Mouse (Mus musculus): Measurements from ENCODE around the gene Npas2. TPM values are rescaled to one million over a fixed set of nuclear protein-coding genes. Genes with fewer than 3 reads are reported as not detected.
A peak's percentile ranks its signal among the peaks of the same experiment; 100 is the strongest.

Gene Npas2
- polyA plus RNA-seq, 1 experiment: 4.5 TPM

DNA sequence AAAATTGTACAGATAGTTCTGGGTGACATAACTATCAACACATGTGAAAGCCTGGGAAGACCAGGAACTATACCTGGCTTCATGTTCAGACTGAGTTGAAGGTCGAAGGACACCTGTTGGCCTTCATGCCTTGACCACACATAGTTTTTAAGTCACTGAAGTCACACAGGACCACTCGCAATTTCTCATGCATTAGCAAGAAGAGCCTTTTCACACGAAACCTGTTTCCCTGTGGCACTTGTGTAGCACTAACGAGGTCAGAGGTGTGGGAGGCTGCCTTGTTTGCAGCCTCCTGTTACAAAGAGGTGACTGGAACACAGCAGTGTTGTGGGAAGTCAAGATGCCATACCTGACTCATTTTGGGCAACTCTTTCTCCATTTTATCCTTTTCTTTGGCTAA, 179.8 kb downstream of the Npas2 start:
- Histone ChIP-seq H3K27ac (ENCODE audit: insufficient read depth, low read depth, low read length) (no peak overlapping the region), H3K36me3 (ENCODE audit: control insufficient read depth, insufficient read depth, low read length) (peaks cover 9% of the 10 kb centered on the region), H3K4me1 (ENCODE audit: control insufficient read depth, insufficient read depth, low read length) (peaks cover 7% of the 10 kb centered on the region; the same call in 1 of the 2 replicates), H3K27me3 (replicated peaks; ENCODE audit: control insufficient read depth, insufficient read depth, low read length) (no peaks in the 10 kb centered on the region), H3K4me3 (ENCODE audit: insufficient read depth, low read depth, low read length) (no peak overlapping the region)
- WGBS: 77% methylated on average over 4 of the region's 4 CpGs
- no peak for TF ChIP-seq CTCF (conservative IDR thresholded peaks at IDR 0.05; ENCODE audit: insufficient read depth, insufficient read length, low read depth, low read length)
- TF ChIP-seq POLR2A (IDR thresholded peaks at IDR 0.05; ENCODE audit: low read depth, low read length): no peak
- DNase-seq: no peak

DNA sequence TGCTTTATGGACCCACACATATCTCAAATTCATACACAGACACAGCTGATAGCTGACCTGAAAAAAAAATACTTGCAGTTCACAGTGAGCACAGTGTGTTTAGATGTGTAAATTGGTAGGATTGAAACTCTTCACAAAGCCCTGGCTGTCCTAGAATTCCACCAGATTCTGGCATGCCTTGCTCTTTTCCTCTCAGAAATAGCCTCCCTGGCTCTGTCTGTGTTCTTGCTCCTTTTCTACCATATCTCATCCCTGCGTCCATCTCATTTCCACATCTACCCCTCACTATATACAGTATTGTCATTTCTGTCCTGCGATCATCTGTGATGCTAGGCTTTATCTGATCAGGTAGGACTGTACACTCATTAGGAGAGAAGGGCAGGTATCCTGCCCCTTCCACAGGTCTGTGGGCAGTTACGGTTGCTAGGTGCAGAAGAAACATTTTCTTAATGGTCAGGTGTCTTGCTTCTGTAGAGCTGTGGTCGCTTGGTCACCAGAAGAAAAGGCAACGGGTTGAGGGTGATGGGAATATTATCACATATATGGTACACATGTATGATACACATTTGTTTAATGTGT, 180.8 kb downstream of the Npas2 start:
- DNase-seq: no peak
- Histone ChIP-seq H3K27me3 (replicated peaks; ENCODE audit: control insufficient read depth, insufficient read depth, low read length) (no peaks in the 10 kb centered on the region), H3K27ac (ENCODE audit: insufficient read depth, low read depth, low read length) (no peak overlapping the region), H3K4me1 (ENCODE audit: control insufficient read depth, insufficient read depth, low read length) (peaks cover 4% of the 10 kb centered on the region; the same call in 1 of the 2 replicates), H3K36me3 (ENCODE audit: control insufficient read depth, insufficient read depth, low read length) (peaks cover 9% of the 10 kb centered on the region), H3K4me3 (ENCODE audit: insufficient read depth, low read depth, low read length) (no peak overlapping the region)
- 92% methylated on average over 5 of the region's 5 CpGs for WGBS
- no peak for TF ChIP-seq CTCF (conservative IDR thresholded peaks at IDR 0.05; ENCODE audit: insufficient read depth, insufficient read length, low read depth, low read length)
- TF ChIP-seq POLR2A (IDR thresholded peaks at IDR 0.05; ENCODE audit: low read depth, low read length): no peak

DNA sequence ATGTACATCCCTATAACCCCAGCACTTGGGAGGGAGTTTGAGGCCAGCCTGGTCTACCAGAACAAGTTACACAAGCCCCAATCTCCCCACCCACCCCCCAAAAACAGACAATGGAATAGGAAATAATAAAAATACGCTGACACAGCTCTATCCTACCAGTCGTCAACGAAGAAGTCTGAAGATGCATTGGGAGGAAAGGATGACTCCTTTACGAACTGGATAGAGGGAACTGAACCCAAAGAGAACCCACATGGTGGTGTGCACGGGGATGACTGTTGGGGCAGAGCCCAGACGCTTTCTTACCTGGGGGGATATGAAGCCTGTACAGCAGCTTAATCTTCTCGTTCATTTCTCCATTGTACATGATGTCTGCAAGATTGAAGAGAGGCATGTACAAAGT, 182.6 kb downstream of the Npas2 start:
- 82% methylated on average over 7 of the region's 7 CpGs for WGBS
- Histone ChIP-seq H3K36me3 (ENCODE audit: control insufficient read depth, insufficient read depth, low read length) (peaks cover 6% of the 10 kb centered on the region; the same call in 1 of the 2 replicates), H3K27me3 (replicated peaks; ENCODE audit: control insufficient read depth, insufficient read depth, low read length) (no peaks in the 10 kb centered on the region), H3K4me3 (ENCODE audit: insufficient read depth, low read depth, low read length) (no peak overlapping the region), H3K4me1 (ENCODE audit: control insufficient read depth, insufficient read depth, low read length) (peaks cover 5% of the 10 kb centered on the region; the same call in 1 of the 2 replicates), H3K27ac (ENCODE audit: insufficient read depth, low read depth, low read length) (no peak overlapping the region)
- no peak for TF ChIP-seq CTCF (conservative IDR thresholded peaks at IDR 0.05; ENCODE audit: insufficient read depth, insufficient read length, low read depth, low read length)
- TF ChIP-seq POLR2A (IDR thresholded peaks at IDR 0.05; ENCODE audit: low read depth, low read length): no peak
- DNase-seq: no peak

DNA sequence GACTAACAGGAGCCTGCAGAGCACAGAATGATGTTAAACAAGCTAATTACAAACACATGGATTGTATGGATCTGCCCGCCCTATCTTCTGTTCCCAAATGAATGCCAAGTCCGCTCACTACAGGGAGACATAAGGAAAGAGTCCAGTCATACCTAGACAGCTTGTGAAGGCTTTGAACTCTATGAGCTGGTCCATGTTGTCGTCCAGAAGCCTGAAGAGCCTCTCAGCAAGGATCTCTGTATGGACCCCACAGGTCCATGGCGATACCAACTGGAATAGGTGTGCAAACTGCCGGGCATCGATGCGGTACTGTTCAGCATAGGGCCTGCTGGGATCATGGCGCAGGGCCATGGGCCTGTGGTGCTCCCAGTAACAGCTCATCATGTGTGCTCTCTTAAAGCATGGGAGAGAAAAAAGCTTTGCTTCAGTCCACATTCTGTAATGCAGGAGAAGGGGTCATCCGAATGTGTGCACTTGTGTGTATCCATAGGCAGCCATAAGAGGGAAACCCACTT, 183.3 kb downstream of the Npas2 start:
- TF ChIP-seq POLR2A (IDR thresholded peaks at IDR 0.05; ENCODE audit: low read depth, low read length): no peak
- no peak for TF ChIP-seq CTCF (conservative IDR thresholded peaks at IDR 0.05; ENCODE audit: insufficient read depth, insufficient read length, low read depth, low read length)
- no peak for DNase-seq
- no peaks in the 10 kb centered on the region for H3K27me3 ChIP-seq (replicated peaks; ENCODE audit: control insufficient read depth, insufficient read depth, low read length)
- no peak overlapping the region for H3K4me3 ChIP-seq (ENCODE audit: insufficient read depth, low read depth, low read length)
- H3K36me3 ChIP-seq (ENCODE audit: control insufficient read depth, insufficient read depth, low read length): peaks cover 4% of the 10 kb centered on the region; the same call in 1 of the 2 replicates
- WGBS: 98% methylated on average over 9 of the region's 9 CpGs
- no peak overlapping the region for H3K27ac ChIP-seq (ENCODE audit: insufficient read depth, low read depth, low read length)
- peaks cover 5% of the 10 kb centered on the region; the same call in 1 of the 2 replicates for H3K4me1 ChIP-seq (ENCODE audit: control insufficient read depth, insufficient read depth, low read length)

DNA sequence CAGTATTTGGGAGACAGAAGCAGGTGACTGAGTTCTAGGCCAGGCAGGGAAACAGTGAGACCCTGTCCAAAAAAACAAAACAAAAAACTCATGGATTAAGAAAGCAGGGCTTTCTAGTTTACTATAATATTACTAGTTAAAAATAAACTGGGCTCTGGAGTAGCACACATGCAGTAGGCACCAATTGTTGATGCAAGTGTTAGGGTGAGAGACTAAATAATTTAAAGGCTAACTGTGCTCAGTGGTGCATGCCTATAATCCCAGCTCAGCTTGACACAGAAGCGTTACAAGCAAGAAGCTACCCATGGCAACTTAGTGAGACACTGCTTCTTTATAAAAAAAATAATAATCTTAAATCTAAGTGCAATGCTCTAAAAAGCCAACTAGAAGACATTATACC, 185.0 kb downstream of the Npas2 start:
- 0 out of 2 replicates have a peak, but pooled peaks cover 2% of the 10 kb centered on the region for H3K36me3 ChIP-seq (ENCODE audit: control insufficient read depth, insufficient read depth, low read length)
- peak; percentile 30 for DNase-seq
- H3K4me1 ChIP-seq (ENCODE audit: control insufficient read depth, insufficient read depth, low read length): peaks cover 5% of the 10 kb centered on the region; the same call in 1 of the 2 replicates
- no peak overlapping the region for H3K27ac ChIP-seq (ENCODE audit: insufficient read depth, low read depth, low read length)
- 30% methylated on average over 1 of the region's 1 CpGs for WGBS
- TF ChIP-seq POLR2A (IDR thresholded peaks at IDR 0.05; ENCODE audit: low read depth, low read length) (no peak), CTCF (conservative IDR thresholded peaks at IDR 0.05; ENCODE audit: insufficient read depth, insufficient read length, low read depth, low read length) (no peak)
- no peak overlapping the region for H3K4me3 ChIP-seq (ENCODE audit: insufficient read depth, low read depth, low read length)
- no peaks in the 10 kb centered on the region for H3K27me3 ChIP-seq (replicated peaks; ENCODE audit: control insufficient read depth, insufficient read depth, low read length)

DNA sequence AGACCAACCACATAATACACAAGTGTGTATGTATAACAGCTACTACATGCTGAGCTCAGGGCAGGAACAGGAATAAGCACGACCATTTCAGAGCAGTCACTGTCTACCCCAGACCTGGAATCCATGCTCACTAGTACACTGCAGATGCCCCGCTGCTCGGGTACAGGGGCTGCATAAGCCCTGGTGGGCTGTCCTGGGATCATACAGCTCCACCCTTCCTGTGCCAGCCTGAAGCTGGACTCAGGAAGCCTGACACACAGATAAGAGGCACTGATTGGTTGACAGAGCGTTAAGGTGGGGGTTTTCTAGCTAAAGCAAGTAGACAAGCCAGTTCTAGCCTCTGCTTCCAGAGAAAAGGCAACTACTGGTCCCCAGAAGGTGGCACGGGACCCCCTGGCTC, 185.5 kb downstream of the Npas2 start:
- WGBS: 43% methylated on average over 5 of the region's 5 CpGs
- no peak for TF ChIP-seq CTCF (conservative IDR thresholded peaks at IDR 0.05; ENCODE audit: insufficient read depth, insufficient read length, low read depth, low read length)
- TF ChIP-seq POLR2A (IDR thresholded peaks at IDR 0.05; ENCODE audit: low read depth, low read length): no peak
- 0 out of 2 replicates have a peak, but pooled peaks cover 2% of the 10 kb centered on the region for H3K36me3 ChIP-seq (ENCODE audit: control insufficient read depth, insufficient read depth, low read length)
- no peaks in the 10 kb centered on the region for H3K27me3 ChIP-seq (replicated peaks; ENCODE audit: control insufficient read depth, insufficient read depth, low read length)
- H3K4me3 ChIP-seq (ENCODE audit: insufficient read depth, low read depth, low read length): no peak overlapping the region
- H3K4me1 ChIP-seq (ENCODE audit: control insufficient read depth, insufficient read depth, low read length): peaks cover 5% of the 10 kb centered on the region; the same call in 1 of the 2 replicates
- no peak for DNase-seq
- H3K27ac ChIP-seq (ENCODE audit: insufficient read depth, low read depth, low read length): no peak overlapping the region

DNA sequence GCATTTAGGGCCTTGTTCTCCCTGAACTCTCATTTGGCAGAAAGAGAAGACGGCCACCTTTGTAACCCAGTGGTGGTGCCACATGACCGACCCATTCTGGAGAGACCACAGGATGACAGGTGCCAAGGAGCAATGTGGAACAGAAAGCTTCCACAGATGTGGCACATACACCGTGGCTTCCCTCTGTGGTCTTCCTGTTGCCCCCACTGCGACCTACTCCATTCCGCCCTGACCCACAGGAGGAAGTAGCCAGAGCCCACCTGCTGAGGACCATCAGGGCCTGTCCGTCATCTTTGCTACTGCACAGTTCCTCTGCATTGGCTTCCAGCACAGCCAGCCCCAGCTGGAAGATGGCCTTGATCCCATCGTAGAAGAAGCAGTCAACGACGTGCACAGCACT, 187.5 kb downstream of the Npas2 start:
- H3K4me3 ChIP-seq (ENCODE audit: insufficient read depth, low read depth, low read length): no peak overlapping the region
- no peaks in the 10 kb centered on the region for H3K27me3 ChIP-seq (replicated peaks; ENCODE audit: control insufficient read depth, insufficient read depth, low read length)
- peaks cover 5% of the 10 kb centered on the region; the same call in 1 of the 2 replicates for H3K4me1 ChIP-seq (ENCODE audit: control insufficient read depth, insufficient read depth, low read length)
- TF ChIP-seq CTCF (conservative IDR thresholded peaks at IDR 0.05; ENCODE audit: insufficient read depth, insufficient read length, low read depth, low read length): no peak
- no peak for TF ChIP-seq POLR2A (IDR thresholded peaks at IDR 0.05; ENCODE audit: low read depth, low read length)
- no peak for DNase-seq
- H3K36me3 ChIP-seq (ENCODE audit: control insufficient read depth, insufficient read depth, low read length): no peaks in the 10 kb centered on the region
- no peak overlapping the region for H3K27ac ChIP-seq (ENCODE audit: insufficient read depth, low read depth, low read length)
- WGBS: 89% methylated on average over 9 of the region's 9 CpGs

Measured in kidney, adult 2 months (tissue).